Mouse (Mus musculus) kidney, postnatal 14 days (tissue): ENCODE results near the gene Tsc22d4.

Experiments used
- DNase-seq: peaks from one replicate; pipeline ENCODE4 v3.0.0; 2022; ENCODE audit warnings: mixed read lengths

The Tsc22d4 gene

GRCm38 (mm10) chr5:137745214-137746171 is at the start of gene Tsc22d4:
Tsc22d4 (plus strand) TSS chr5:137745730.
- peak; percentile 94 for DNase-seq

- DNase-seq: no peak
These were observed 49.6 kb upstream of the Tsc22d4 start for GRCm38 (mm10) chr5:137695930-137696329.

- no peak for DNase-seq
These were observed 46.5 kb upstream of the Tsc22d4 start for GRCm38 (mm10) chr5:137699080-137699479.

- DNase-seq: no peak
These were observed 45.7 kb upstream of the Tsc22d4 start for GRCm38 (mm10) chr5:137699850-137700249.

GRCm38 (mm10) chr5:137705242-137705641 is 40.3 kb upstream of the Tsc22d4 start:
- no peak for DNase-seq

GRCm38 (mm10) chr5:137706913-137707633 is 38.5 kb upstream of the Tsc22d4 start:
- DNase-seq: peak; percentile 82

GRCm38 (mm10) chr5:137713454-137713853 is 32.1 kb upstream of the Tsc22d4 start:
- DNase-seq: no peak

GRCm38 (mm10) chr5:137715685-137716084 is 29.8 kb upstream of the Tsc22d4 start:
- no peak for DNase-seq

GRCm38 (mm10) chr5:137718020-137718790 is 27.3 kb upstream of the Tsc22d4 start:
- DNase-seq: no peak

- no peak for DNase-seq
These were observed 26.4 kb upstream of the Tsc22d4 start for GRCm38 (mm10) chr5:137719088-137719487.

GRCm38 (mm10) chr5:137720558-137721164 is 24.9 kb upstream of the Tsc22d4 start:
- peak; percentile 67 for DNase-seq

GRCm38 (mm10) chr5:137723840-137724239 is 21.7 kb upstream of the Tsc22d4 start:
- no peak for DNase-seq

GRCm38 (mm10) chr5:137726767-137727166 is 18.8 kb upstream of the Tsc22d4 start:
- DNase-seq: no peak

GRCm38 (mm10) chr5:137733638-137734288 is 11.8 kb upstream of the Tsc22d4 start:
- no peak for DNase-seq

- no peak for DNase-seq
These were observed 11.1 kb upstream of the Tsc22d4 start for GRCm38 (mm10) chr5:137734289-137735061.

GRCm38 (mm10) chr5:137737400-137737940 is 8.1 kb upstream of the Tsc22d4 start:
- no peak for DNase-seq

GRCm38 (mm10) chr5:137738516-137738915 is 7.0 kb upstream of the Tsc22d4 start:
- DNase-seq: no peak

- DNase-seq: no peak
These were observed 6.1 kb upstream of the Tsc22d4 start for GRCm38 (mm10) chr5:137739471-137739870.

- no peak for DNase-seq
These were observed 5.0 kb upstream of the Tsc22d4 start for GRCm38 (mm10) chr5:137740506-137740905.

- peak; percentile 90 for DNase-seq
These were observed 4.3 kb upstream of the Tsc22d4 start, which contains the start of gene Nyap1 for GRCm38 (mm10) chr5:137741023-137741931. Nyap1 (minus strand) TSS chr5:137741607.
